Mouse (Mus musculus): ENCODE results near the gene Inpp5k.
"Not testable (repeated sequence)": the region's sequence is repeated elsewhere in the genome, so short reads cannot be mapped to it uniquely, and the experiment has no call there.

DNA sequence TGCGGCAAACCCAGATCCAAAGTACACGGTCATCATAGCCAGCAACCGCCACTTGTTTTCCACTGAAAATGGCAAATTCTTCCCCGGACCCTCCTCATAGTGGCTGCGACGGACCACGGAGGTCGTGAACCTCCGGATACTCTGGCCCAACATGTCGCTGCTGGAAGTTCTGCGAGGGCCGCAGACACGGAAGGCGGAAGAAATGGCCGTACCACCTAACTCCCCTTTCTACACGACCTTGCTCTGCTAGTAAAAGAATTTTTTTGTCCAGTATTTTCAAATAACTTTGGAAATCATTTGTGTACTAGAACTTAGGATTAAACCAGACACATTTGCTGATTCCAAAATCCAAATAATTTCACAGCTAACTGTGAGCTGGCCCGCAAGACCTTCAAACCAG lies 31.0 kb upstream of the Inpp5k start:
- TF ChIP-seq MAX (IDR thresholded peaks at IDR 0.05; ENCODE audit: low read depth); POLR2A (IDR thresholded peaks at IDR 0.05; ENCODE audit: insufficient read length, low read depth); TCF12 (IDR thresholded peaks at IDR 0.05; ENCODE audit: insufficient read depth, poor library complexity, severe bottlenecking); E2F4 (IDR thresholded peaks at IDR 0.05; ENCODE audit: insufficient read depth); REST (IDR thresholded peaks at IDR 0.05; ENCODE audit: insufficient read depth, insufficient read length); USF1 (IDR thresholded peaks at IDR 0.05; ENCODE audit: low read depth); TCF3 (IDR thresholded peaks at IDR 0.05; ENCODE audit: insufficient read length, low read depth); POLR2AphosphoS2 (IDR thresholded peaks at IDR 0.05; ENCODE audit: insufficient read length, low read depth): not testable (repeated sequence)
